Mouse (Mus musculus) midbrain, embryonic 14.5 days (tissue): ENCODE measurements around the gene BC117090. TPM values are rescaled to one million over a fixed set of nuclear protein-coding genes. Genes with fewer than 3 reads are reported as not detected.
"Not testable (repeated sequence)": the region's sequence is repeated elsewhere in the genome, so short reads cannot be mapped to it uniquely, and the experiment has no call there.

ENCODE experiments used
- ATAC-seq: fragments of 200-750 bp; cut with Nextera tagmentation; 2 replicates; pipeline ENCODE4 v1.8.0; 2017; ENCODE audit warnings: moderate number of reproducible peaks, moderate library complexity; ENCODE audit not compliant: low FRiP score, low TSS enrichment
- DNase-seq: peaks from one replicate; pipeline ENCODE4 v3.0.0-alpha.2; 2015
- H3K27ac ChIP-seq: fragments of 300-500 bp; sonication (generic); replicated peaks from 2 replicates; pipeline ENCODE4 v1.5.1; 2014; ENCODE audit warnings: mild to moderate bottlenecking, low read depth, low read length, moderate library complexity
- H3K27me3 ChIP-seq: fragments of 300-500 bp; sonication (generic); 2 replicates; pipeline ENCODE4 v1.6.1; 2014; ENCODE audit warnings: low read length, control low read depth, mixed read lengths; ENCODE audit not compliant: control insufficient read depth, insufficient read depth
- H3K36me3 ChIP-seq: fragments of 300-500 bp; sonication (generic); 2 replicates; pipeline ENCODE4 v1.6.1; 2014; ENCODE audit warnings: low read length, control low read depth; ENCODE audit not compliant: control insufficient read depth, insufficient read depth
- H3K4me1 ChIP-seq: fragments of 300-500 bp; sonication (generic); 2 replicates; pipeline ENCODE4 v1.6.1; 2014; ENCODE audit warnings: mild to moderate bottlenecking, antibody characterized with exemption, low read length, control low read depth; ENCODE audit not compliant: control insufficient read depth, insufficient read depth
- H3K4me2 ChIP-seq: fragments of 300-500 bp; sonication (generic); 2 replicates; pipeline ENCODE4 v1.6.1; 2014; ENCODE audit warnings: mild to moderate bottlenecking, low read length, moderate library complexity
- H3K4me3 ChIP-seq: fragments of 300-500 bp; sonication (generic); replicated peaks from 2 replicates; pipeline ENCODE4 v1.5.1; 2014; ENCODE audit warnings: low read depth, low read length
- H3K9ac ChIP-seq: fragments of 300-500 bp; sonication (generic); replicated peaks from 2 replicates; pipeline ENCODE4 v1.6.1; 2014; ENCODE audit warnings: mild to moderate bottlenecking, low read length, moderate library complexity
- H3K9me3 ChIP-seq: fragments of 300-500 bp; sonication (generic); 2 replicates; pipeline ENCODE4 v1.6.1; 2016; ENCODE audit warnings: low read length, control low read depth, mixed read lengths; ENCODE audit not compliant: control insufficient read depth
- WGBS: fragments of 180-500 bp; shearing (Covaris S2); extraction: QIAGEN DNeasy Blood & Tissue Kit; methylation state at CpG from one replicate; pipeline ENCODE4 v1.1.7; 2014; 5-methylcytosine and 5-hydroxymethylcytosine counted together
- polyA plus RNA-seq: library from polyadenylated mRNA; unstranded; fragments of >200 nt; fragmentation: Nextera tagmentation; extraction: Ambion mirVana; gene quantifications from 2 replicates; pipeline ENCODE4 v1.2.1, GENCODE M21; 2014

The BC117090 gene
- polyA plus RNA-seq = not detected in 2 replicates

DNA sequence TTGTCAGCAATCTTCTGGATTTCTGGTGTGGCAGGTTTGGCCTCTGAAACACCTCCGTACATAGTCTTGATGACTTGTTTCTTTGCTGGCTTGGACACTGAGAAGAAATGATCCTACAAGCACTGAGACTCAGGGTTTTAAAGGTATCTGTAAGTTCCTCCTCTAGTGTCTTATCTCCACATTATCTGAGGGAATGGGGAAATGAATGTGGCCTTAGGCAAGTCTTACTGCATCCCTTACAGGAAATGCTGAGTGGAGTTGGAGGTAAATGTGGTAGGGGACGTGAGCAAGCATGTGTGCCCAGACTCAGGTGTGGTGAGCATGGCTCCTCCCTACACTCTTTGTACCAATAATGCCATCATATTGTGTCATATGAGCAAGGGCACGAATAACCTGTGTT is at the start of gene BC117090:
TSS of gene BC117090 (minus strand) at position 101 of the 400 bp plus-strand sequence.
- Histone ChIP-seq H3K27me3 (no peaks in the 10 kb centered on the region), H3K9me3 (no peaks in the 10 kb centered on the region), H3K4me1 (no peaks in the 10 kb centered on the region), H3K4me3 (no peak within 1 kb of the TSS), H3K9ac (no peak within 1 kb of the TSS), H3K36me3 (no peaks in the 10 kb centered on the region), H3K27ac (no peak within 1 kb of the TSS), H3K4me2 (no peak within 1 kb of the TSS)
- ATAC-seq (no peak), DNase-seq (no peak)
- 84% methylated on average over 3 of the region's 3 CpGs for WGBS

DNA sequence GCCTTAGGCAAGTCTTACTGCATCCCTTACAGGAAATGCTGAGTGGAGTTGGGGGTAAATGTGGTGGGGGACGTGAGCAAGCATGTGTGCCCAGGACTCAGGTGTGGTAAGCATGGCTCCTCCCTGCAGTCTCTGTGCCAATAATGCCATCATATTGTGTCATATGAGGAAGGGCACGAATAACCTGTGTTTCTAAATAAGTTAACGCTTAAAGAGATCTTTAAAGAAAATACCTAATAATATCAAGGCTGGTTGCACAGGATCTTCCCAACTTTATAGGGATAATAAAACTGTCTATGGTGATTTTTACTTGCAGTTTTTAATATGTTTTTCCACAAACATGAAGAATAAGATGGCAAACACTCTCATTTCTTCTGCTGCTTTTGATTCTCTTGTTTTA is 33.5 kb upstream of the BC117090 start, which contains the start of gene BC100530:
TSS of gene BC100530 (minus strand) at position 101 of the 400 bp plus-strand sequence.
- H3K4me1 ChIP-seq, H3K4me2 ChIP-seq, H3K36me3 ChIP-seq, DNase-seq, H3K9ac ChIP-seq, H3K27ac ChIP-seq, ATAC-seq, H3K9me3 ChIP-seq, H3K4me3 ChIP-seq, H3K27me3 ChIP-seq: not testable (repeated sequence)
- 86% methylated on average over 3 of the region's 3 CpGs for WGBS

DNA sequence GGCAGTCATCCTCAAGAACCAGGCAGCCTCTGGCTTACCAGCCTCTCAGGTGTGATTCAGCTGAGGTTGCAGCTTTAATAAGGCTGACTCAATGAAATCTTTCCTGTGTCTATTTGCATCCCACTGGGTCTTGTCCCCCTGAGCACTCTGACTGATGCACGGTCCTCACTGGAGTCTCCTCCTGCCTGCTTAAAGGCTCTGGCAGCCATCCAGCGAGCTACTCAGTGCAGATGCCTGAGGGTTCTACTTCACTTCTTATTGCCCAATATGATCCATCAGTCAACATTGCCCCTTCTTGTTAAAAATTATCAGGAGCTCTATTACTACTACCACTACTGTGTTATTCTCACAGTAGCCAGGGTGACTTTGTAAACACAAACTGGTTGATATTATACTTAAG is 3.0 kb upstream of the BC117090 start:
- no peak overlapping the region for H3K27ac ChIP-seq
- no peaks in the 10 kb centered on the region for H3K4me1 ChIP-seq
- no peaks in the 10 kb centered on the region for H3K36me3 ChIP-seq
- no peak overlapping the region for H3K4me3 ChIP-seq
- 74% methylated on average over 2 of the region's 2 CpGs for WGBS
- ATAC-seq (no peak), DNase-seq (peak; percentile 6)
- no peak overlapping the region for H3K4me2 ChIP-seq
- H3K9me3 ChIP-seq = no peaks in the 10 kb centered on the region
- no peaks in the 10 kb centered on the region for H3K27me3 ChIP-seq
- no peak overlapping the region for H3K9ac ChIP-seq

DNA sequence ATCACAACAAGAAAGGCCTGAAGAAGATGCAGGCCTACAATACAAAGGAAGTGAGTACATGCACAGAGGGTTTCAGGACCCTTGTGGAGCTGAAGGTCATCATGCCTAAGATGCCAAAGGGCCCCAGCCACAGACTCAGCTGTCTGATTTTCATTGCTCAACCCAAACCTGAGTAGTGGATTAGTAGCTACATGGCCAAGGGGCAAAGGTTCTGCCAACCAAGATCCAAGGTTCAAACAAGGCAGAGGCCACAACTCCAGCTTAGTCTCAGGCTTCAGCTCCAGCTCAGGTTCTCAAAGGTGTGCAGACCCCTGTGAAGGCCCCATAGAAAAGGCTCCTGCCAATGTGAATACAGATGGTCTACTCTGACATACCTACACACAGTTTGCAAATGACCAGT is 14.8 kb downstream of the BC117090 start:
- Histone ChIP-seq H3K4me3 (no peak overlapping the region), H3K4me2 (no peak overlapping the region), H3K27ac (no peak overlapping the region), H3K9me3 (no peaks in the 10 kb centered on the region), H3K36me3 (no peaks in the 10 kb centered on the region), H3K4me1 (no peaks in the 10 kb centered on the region), H3K27me3 (no peaks in the 10 kb centered on the region), H3K9ac (no peak overlapping the region)
- no peak for ATAC-seq
- DNase-seq = no peak

DNA sequence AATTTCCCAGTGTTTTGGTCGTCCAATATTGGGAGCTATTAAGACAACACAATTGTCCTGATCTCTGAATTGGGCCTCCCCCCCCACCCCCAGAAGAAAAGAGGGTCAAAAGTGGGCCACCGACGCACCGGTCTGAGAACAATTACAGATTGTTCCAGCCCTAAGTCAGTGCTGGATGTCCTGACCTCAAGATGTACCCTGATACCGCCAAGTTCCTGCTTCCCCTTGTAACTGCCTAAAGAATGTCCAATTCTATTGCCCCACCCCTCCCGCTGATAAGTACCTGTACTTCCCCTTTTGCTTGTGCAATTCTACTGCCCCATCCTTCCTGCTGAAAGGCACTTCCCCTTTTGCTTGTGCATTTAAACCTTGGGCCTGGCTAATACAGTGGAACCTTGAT is 18.0 kb downstream of the BC117090 start:
- H3K4me3 ChIP-seq, ATAC-seq, DNase-seq, H3K27ac ChIP-seq, H3K36me3 ChIP-seq, H3K4me1 ChIP-seq, H3K9me3 ChIP-seq, H3K27me3 ChIP-seq, H3K9ac ChIP-seq, H3K4me2 ChIP-seq: not testable (repeated sequence)
- WGBS = 85% methylated on average over 6 of the region's 6 CpGs

DNA sequence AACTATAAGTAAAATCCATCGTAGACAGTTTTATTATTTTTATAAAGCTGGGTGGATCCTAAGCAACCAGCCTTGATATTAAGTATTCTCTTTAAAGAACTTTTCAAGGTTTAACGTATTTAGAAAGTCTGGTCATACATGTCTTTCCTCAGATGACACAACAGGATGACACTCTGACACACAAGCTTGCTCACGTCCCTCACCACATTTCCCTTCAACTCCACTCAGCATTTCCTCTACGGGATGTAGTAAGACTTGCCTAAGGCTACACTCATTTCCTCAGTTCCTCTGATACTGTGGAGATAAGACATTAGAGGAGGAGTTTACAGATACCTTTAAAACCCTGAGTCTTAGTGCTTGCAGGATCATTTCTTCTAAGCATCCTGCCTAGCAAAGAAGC is 26.5 kb downstream of the BC117090 start:
- H3K27ac ChIP-seq = no peak overlapping the region
- WGBS = 90% methylated on average over 4 of the region's 4 CpGs
- H3K4me1 ChIP-seq = no peaks in the 10 kb centered on the region
- no peak for DNase-seq
- H3K9ac ChIP-seq = no peak overlapping the region
- no peaks in the 10 kb centered on the region for H3K9me3 ChIP-seq
- no peaks in the 10 kb centered on the region for H3K36me3 ChIP-seq
- no peak overlapping the region for H3K4me2 ChIP-seq
- no peak overlapping the region for H3K4me3 ChIP-seq
- ATAC-seq = no peak
- H3K27me3 ChIP-seq = no peaks in the 10 kb centered on the region

DNA sequence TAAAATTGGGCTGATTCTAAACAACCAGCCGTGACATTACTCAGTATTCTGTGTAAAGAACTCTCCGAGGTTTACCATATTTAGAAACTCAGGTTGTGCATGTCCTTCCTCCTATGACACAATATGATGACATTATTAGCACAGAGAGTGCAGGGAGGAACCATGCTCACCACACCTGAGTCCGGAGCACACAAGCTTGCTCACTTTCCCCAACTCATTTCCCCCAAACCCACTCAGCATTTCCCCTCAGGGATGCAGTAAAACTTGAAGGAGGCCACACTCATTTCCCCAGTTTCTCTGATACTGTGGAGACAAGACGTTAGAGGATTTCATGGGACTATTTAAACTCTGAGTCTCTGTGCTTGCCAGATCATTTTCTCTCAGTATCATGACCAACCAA is 45.0 kb downstream of the BC117090 start:
- no peaks in the 10 kb centered on the region for H3K9me3 ChIP-seq
- no peak overlapping the region for H3K4me3 ChIP-seq
- H3K27ac ChIP-seq = no peak overlapping the region
- ATAC-seq = no peak
- H3K27me3 ChIP-seq = no peaks in the 10 kb centered on the region
- H3K4me1 ChIP-seq = no peaks in the 10 kb centered on the region
- H3K9ac ChIP-seq = no peak overlapping the region
- H3K4me2 ChIP-seq = no peak overlapping the region
- H3K36me3 ChIP-seq = no peaks in the 10 kb centered on the region
- no peak for DNase-seq
- 88% methylated on average over 4 of the region's 4 CpGs for WGBS

DNA sequence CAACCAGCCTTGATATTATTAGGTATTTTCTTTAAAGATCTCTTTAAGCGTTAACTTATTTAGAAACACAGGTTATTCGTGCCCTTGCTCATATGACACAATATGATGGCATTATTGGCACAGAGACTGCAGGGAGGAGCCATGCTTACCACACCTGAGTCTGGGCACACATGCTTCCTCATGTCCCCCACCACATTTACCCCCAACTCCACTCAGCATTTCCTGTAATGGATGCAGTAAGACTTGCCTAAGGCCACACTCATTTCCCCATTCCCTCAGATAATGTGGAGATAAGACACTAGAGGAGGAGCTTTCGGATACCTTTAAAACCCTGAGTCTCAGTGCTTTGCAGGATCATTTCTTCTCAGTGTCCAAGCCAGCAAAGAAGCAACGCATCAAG is 57.3 kb downstream of the BC117090 start, which contains the start of gene Stfa1:
TSS of gene Stfa1 (plus strand) at position 156 of the 400 bp plus-strand sequence.
- not testable (repeated sequence) for H3K36me3 ChIP-seq, H3K9ac ChIP-seq, H3K27me3 ChIP-seq, DNase-seq, H3K9me3 ChIP-seq, ATAC-seq, H3K4me2 ChIP-seq, H3K4me3 ChIP-seq, H3K27ac ChIP-seq, H3K4me1 ChIP-seq
- WGBS = 93% methylated on average over 4 of the region's 4 CpGs
